Mouse (Mus musculus) NIH3T3 (cell line): Measurements from ENCODE around the gene Lsr.
A peak's percentile ranks its signal among the peaks of the same experiment; 100 is the strongest.

Experiments used
- DNase-seq: peaks from one replicate; pipeline ENCODE4 v3.0.0-alpha.2; 2012; ENCODE audit warnings: low read depth

Gene Lsr

DNA sequence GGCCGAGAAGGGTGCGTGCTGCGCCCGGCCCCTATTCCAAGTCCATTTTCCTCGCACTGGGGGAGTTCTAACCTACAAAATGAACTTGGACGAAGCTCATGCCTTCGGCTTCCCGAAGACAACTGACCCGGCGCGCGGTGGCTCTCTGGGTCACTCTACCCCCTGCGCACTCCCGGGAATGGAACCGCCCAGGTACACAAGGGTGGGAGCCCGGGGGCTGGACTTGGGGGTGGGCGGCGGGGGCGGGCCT lies at the start of gene Lsr:
TSS of gene Lsr (minus strand) at position 214 of the 250 bp plus-strand sequence.
- DNase-seq = no peak

GRCm38 (mm10) chr7:31017104-31017901 lies 44.0 kb upstream of the Lsr start:
- DNase-seq = peak; percentile 51

DNA sequence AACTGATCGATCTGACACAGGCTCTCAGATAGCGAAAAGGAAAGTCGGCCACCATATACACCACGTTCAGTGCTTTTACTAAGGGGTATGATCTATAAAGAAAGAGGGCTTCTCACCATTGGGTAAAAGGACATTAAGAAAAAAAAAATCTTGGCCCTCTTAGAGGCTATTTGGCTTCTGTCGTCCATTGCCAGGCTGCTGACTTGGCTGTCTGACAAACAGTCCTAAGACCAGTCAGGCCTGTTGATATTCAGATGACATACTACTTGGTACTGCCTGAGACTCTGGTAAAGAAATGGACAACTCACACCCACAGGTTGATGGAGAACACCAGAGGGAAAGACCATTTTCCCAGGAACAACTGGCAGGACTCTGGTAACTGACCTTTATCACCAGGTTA lies 39.7 kb upstream of the Lsr start:
- no peak for DNase-seq

DNA sequence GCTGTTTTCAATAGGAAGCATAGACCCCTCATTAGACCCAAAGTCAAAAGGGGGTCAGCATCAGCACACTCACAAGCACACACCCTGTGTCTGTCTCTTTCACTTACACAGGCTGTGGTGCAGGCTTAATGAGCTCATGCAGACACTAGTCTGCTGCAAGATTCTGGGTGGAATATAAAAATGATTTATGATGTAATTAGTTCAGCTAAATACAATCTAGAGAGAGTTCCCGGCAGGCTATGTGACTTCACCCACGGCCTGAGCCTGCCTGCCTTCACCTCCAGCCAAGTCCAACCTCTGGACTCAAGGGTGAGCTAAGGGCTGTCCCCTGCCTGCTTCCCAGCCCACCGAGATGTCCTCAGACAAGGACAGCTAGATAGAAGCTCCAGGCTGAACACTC lies 35.6 kb upstream of the Lsr start:
- no peak for DNase-seq

GRCm38 (mm10) chr7:31008175-31008574 lies 34.9 kb upstream of the Lsr start:
- no peak for DNase-seq

DNA sequence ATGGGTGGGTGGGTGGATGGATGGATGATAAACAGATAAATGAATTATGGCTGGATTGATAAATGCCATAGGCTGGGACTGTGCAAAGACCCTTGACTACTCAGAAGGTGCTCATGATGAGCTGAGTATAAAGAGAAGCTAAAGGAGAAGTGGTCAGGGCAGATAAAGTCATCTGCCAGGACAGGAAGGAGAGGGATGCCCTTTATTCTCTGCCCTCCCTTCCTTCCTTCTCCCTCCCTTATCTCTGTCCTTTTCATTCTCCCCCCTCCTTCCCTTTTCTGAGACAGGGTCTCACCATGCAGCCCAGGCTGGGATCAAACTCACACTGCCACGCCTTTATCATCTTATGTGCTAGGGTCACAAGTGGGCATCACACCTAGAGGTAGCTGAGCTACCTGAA lies 34.5 kb upstream of the Lsr start:
- DNase-seq = no peak

GRCm38 (mm10) chr7:31002650-31003049 lies 29.4 kb upstream of the Lsr start:
- peak; percentile 9 for DNase-seq

DNA sequence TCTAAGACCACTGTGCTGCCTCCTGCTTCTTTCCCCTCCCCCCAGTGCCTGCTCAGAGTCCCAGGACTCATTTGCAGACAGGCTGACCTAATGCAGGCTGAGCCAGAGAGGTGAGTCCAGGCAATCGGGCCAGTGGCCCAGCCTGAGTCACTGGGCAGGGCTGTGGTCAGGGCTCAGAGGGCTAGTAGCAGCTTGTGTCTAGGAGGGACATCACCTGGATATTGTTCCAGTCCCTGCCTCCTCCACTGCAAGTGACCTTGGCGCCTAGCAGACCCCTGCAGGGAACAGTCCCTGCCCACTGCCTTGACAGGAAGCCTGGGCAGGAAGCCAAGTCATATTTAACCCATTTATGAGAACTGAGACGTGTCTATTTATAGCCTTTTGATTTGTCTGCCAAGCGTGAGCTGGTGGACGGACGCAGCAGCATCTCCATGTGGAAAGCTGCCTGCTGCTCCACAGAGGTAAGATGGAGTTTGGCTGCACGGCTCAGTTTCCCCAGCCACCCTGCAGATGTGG lies 27.3 kb upstream of the Lsr start:
- peak; percentile 77 for DNase-seq

DNA sequence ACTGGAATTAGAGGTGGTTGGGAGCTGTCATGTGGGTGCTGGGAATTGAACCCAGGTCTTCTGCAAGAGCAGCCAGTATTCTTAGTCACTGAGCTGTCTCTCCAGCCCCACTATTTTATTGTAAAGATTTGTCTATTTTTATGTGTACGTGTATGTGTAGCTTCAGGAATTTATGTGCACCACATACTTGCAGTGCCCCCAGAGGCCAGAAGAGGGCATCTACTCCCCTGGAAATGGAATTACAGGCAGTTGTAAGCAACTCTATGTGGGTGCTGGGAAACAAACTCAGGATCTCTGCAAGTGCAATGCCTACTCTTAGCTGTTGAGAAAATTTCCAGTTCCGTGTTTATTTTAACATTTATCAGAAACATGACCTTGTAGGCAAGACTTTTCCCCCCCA lies 23.2 kb upstream of the Lsr start:
- DNase-seq = no peak

- peak; percentile 72 for DNase-seq
Observed at GRCm38 (mm10) chr7:30993986-30994385, 20.7 kb upstream of the Lsr start.

DNA sequence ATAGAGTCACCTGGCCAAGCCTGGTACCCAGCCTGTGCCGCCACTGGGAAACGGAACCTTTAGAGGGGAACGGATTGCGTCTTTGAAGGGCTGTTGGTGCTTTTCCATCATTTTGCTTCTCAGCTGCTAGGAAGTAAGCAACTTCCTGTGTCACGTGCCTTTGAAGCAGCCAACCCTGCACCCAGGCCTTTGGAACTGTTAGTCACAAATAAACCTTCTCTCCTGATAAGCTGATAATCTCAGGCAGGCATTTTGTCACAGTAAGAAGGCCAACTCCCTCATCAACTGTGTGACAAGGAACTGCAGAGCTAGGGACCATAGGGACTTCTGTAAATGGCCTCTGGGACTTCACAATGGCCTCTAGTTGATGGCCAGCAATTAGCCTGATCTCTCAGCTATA lies 18.9 kb upstream of the Lsr start:
- no peak for DNase-seq

GRCm38 (mm10) chr7:30988519-30989162 lies 15.4 kb upstream of the Lsr start:
- DNase-seq = no peak

DNA sequence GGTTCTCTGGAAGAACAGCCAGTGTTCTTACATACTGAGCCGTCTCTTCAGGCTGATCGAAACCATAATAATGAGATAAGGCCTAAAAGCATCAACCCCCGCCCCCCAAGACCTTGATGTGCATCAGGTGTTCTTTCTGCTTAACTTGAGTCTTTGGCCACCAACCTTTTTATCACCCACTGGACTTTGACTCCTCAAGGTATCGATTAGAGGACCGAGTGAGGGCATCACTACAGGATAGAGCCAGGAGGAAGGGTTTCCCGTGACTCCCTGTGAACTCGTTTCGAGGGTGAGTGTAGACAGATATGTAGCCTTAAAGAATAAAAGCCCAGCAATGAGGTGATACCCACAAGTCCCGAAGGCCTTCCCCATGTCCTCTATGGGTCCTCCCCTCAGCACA lies 12.1 kb upstream of the Lsr start:
- no peak for DNase-seq

DNA sequence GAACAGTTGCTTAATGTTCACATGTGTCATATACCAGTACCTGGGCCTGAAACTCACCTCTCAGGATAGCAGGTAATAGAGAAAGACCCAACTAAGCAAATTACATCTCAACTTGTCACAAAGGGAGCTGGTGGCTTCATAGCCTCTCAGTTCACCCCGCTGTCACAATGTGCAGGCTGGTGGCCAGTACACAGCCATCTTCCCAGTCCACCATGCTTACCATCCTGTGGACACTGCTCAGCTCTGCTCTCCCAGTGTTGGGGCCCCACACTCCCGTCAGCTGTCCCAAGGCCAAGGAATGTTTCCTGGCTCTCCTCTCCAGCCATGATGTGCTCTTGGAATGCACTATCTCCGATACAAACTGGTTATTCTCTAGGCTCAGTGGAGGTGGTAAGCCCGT lies 8.4 kb upstream of the Lsr start:
- DNase-seq = no peak

- DNase-seq = peak; percentile 87
Observed at GRCm38 (mm10) chr7:30973501-30974289, 431 bp upstream of the Lsr start, which contains the start of gene Fam187b. Fam187b (plus strand) TSS chr7:30973790.

DNA sequence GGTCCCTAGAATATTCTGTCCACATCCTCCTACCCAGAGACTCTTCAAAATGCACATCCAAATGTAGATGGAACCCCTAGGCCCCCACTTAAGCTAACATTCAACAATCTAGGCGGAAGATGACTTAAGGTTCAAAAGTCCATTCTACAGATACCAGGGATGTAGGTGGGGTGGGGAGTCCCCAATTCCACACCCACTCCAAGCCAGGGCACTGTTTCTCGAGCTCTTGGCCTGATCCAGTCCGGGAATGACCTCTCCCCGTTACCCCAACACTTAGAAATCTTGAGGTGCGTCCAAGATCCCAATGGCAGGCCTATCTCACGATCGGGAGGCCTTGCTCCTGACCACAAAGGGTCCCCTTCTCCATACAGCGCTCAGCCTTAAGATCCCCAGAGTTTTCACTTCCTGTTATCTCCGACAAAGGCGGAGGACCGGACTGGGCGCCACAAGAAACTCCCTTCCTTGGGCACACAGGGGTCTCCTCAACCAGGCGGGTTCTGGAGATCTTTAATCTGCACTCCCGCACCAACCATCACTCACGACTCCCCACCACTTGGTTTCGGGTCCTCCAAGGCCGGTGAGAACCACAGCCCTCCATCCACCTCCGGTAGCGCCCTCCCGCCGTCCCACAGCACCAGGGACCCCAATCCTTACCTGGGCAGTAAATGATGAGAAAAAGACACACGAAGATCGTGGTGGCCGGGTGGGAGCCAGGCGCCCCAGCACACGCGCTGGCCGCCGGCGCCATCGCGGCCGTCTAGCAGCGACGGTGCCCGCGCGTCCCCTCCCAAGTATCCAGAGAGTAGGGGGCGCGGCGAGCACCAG lies 626 bp downstream of the Lsr start:
- DNase-seq = no peak

- no peak for DNase-seq
Observed at GRCm38 (mm10) chr7:30971901-30972300, 1.4 kb downstream of the Lsr start.

DNA sequence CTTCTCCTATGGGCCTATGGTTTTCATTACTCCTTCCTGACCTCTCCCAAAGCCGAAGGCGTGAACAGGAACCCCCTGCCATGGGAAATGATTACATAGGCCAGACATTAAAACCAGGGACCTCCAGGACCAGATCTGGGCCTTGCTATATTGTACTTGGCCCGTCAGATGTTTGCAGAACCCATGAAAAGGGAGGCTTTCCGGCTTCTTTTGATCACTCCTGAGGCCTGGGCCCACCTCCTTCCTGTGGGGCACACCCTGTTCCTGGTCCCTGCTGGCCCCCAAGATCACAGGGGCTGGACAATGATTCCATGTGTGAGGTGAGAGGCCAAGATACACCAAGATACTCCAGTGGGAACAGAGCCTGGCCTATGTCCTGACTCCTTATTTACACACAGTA lies 4.1 kb downstream of the Lsr start:
- DNase-seq = no peak

DNA sequence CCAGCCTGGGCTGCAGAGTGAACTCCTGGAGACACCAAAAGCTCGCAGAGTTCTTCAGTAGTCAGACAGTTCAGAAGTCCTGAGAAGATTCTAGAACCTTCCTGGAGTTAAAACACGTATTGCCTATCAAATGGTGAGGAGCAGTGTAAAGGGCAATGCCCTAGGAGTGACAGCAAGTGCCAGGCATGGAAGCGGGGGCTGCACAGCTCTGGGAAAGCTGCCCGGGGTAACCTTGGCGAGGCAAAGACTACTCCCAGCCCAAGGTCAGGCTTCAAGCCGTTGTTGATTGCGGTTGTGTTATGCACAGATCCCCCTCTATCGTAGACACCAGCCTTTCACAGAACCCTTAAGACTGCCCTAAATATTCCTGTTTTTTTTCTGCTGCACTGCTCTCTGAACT lies 4.7 kb downstream of the Lsr start:
- DNase-seq = no peak

DNA sequence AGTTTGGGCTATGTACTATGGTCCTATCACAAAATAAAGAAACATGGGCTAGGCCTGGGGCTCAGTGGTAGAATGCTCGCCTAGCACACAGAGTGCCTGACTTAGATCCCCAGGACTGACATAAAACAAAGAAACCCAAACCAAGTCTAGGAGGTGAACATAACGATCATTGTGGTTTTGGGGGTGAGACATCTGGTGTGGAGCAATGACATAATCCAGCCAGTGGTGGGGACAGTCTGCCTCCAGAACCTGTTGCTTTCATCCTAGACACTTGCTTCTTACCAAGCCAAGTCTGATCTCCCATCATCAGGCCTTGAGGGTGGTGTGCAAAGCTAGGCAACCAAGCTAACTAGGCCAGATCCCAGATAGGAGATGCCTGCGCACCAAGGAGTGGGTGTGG lies 6.6 kb downstream of the Lsr start:
- no peak for DNase-seq

- no peak for DNase-seq
Observed at GRCm38 (mm10) chr7:30965677-30966076, 7.6 kb downstream of the Lsr start.

DNA sequence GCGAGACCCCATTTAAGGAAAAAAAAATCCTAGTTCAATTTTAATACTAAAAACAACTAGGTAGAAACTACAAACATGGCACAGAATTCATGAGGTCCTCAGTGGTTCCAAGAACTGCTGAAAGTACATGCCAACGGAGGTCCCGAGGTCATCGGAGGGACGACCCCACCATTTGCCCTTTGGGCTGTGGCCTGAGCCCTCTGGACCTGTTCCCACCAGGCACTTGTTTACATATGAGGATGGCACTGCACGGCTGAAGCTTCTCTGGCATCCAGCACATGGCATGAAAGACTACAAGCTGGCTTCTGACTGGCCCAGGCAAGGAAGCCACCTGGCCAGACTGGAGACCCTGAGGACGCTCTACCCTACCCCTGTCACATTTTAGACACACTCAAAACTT lies 8.9 kb downstream of the Lsr start:
- no peak for DNase-seq
